Mouse (Mus musculus) myocyte (in vitro differentiated cells): ENCODE results near the gene 1700020D05Rik. TPM values are rescaled to one million over a fixed set of nuclear protein-coding genes. Genes with fewer than 3 reads are reported as not detected.

Experiments
- H3K27me3 ChIP-seq: one replicate; pipeline ENCODE4 v1.6.1; 2011; ENCODE audit not compliant: control insufficient read depth, insufficient read depth, insufficient read length
- H3K36me3 ChIP-seq: one replicate; pipeline ENCODE4 v1.6.1; 2011; ENCODE audit not compliant: control insufficient read depth, insufficient read depth
- H3K4me2 ChIP-seq: one replicate; pipeline ENCODE4 v1.6.1; 2011; ENCODE audit warnings: low read depth, control low read depth
- H3K4me3 ChIP-seq: one replicate; pipeline ENCODE4 v1.5.1; 2011; ENCODE audit warnings: mild to moderate bottlenecking, control low read depth, moderate library complexity
- H3K79me2 ChIP-seq: one replicate; pipeline ENCODE4 v1.6.1; 2011; ENCODE audit not compliant: control insufficient read depth, insufficient read depth
- H3ac ChIP-seq: one replicate; pipeline ENCODE4 v1.6.1; 2011; ENCODE audit not compliant: control insufficient read depth, insufficient read length
- CEBPB ChIP-seq: IDR thresholded peaks from 2 replicates; pipeline ENCODE4 v1.6.1; 2011; ENCODE audit warnings: mild to moderate bottlenecking, moderate library complexity; ENCODE audit not compliant: poor library complexity, insufficient read depth, severe bottlenecking
- E2F4 ChIP-seq: IDR thresholded peaks from one replicate; pipeline ENCODE4 v1.6.1; 2011; ENCODE audit warnings: mild to moderate bottlenecking, control low read depth, moderate library complexity; ENCODE audit not compliant: insufficient read depth
- MAX ChIP-seq: IDR thresholded peaks from one replicate; pipeline ENCODE4 v1.6.1; 2011; ENCODE audit warnings: low read depth, mild to moderate bottlenecking, control low read depth
- MYOD1 ChIP-seq, 3 experiments: IDR thresholded peaks; one replicate each; pipeline ENCODE4 v1.6.1; 2011; ENCODE audit warnings: control low read depth in 2 of 3, low read depth in 2 of 3, mild to moderate bottlenecking in 2 of 3, moderate library complexity in 1 of 3; ENCODE audit not compliant: insufficient read length in 2 of 3, control insufficient read depth in 1 of 3
- MYOG ChIP-seq, 3 experiments: IDR thresholded peaks; one replicate each; pipeline ENCODE4 v1.6.1; 2011; ENCODE audit warnings: control low read depth in 2 of 3, low read depth in 2 of 3, mild to moderate bottlenecking in 2 of 3; ENCODE audit not compliant: insufficient read length in 2 of 3, control insufficient read depth in 1 of 3, insufficient read depth in 1 of 3
- POLR2A ChIP-seq: IDR thresholded peaks from one replicate; pipeline ENCODE4 v1.6.1; 2011; ENCODE audit warnings: low read depth, mild to moderate bottlenecking, control low read depth, moderate library complexity; ENCODE audit not compliant: insufficient read length
- POLR2AphosphoS2 ChIP-seq: IDR thresholded peaks from one replicate; pipeline ENCODE4 v1.6.1; 2011; ENCODE audit warnings: low read depth, control low read depth; ENCODE audit not compliant: insufficient read length
- REST ChIP-seq: IDR thresholded peaks from one replicate; pipeline ENCODE4 v1.6.1; 2011; ENCODE audit warnings: mild to moderate bottlenecking, control low read depth, moderate library complexity; ENCODE audit not compliant: insufficient read depth, insufficient read length
- SRF ChIP-seq: IDR thresholded peaks from one replicate; pipeline ENCODE4 v1.6.1; 2011; ENCODE audit warnings: low read depth; ENCODE audit not compliant: control insufficient read depth, insufficient read length
- TCF12 ChIP-seq: IDR thresholded peaks from one replicate; pipeline ENCODE4 v1.6.1; 2011; ENCODE audit warnings: mild to moderate bottlenecking, control low read depth; ENCODE audit not compliant: poor library complexity, insufficient read depth, severe bottlenecking
- TCF3 ChIP-seq: IDR thresholded peaks from one replicate; pipeline ENCODE4 v1.6.1; 2011; ENCODE audit warnings: low read depth, control low read depth; ENCODE audit not compliant: insufficient read length
- USF1 ChIP-seq: IDR thresholded peaks from one replicate; pipeline ENCODE4 v1.6.1; 2011; ENCODE audit warnings: low read depth, mild to moderate bottlenecking, control low read depth, moderate library complexity
- polyA plus RNA-seq: library from polyadenylated mRNA; unstranded; fragments of >200 nt; fragmentation: generic; extraction: Trizol; gene quantifications from one replicate; pipeline ENCODE4 v1.2.1, GENCODE M21; 2012; ENCODE audit warnings: missing spikeins

Gene 1700020D05Rik
- polyA plus RNA-seq, 1 experiment: 0.17 TPM

GRCm38 (mm10) chr19:5459019-5459418 is 44.6 kb downstream of the 1700020D05Rik start:
- no peak for TF ChIP-seq E2F4
- TF ChIP-seq MYOD1 (IDR thresholded peaks at IDR 0.05; ENCODE audit: control insufficient read depth in 1 of 3, insufficient read length in 2 of 3, low read depth in 2 of 3): no peak
- no peak for TF ChIP-seq USF1
- no peak for TF ChIP-seq MAX
- peaks cover 42% of the 10 kb centered on the region for H3K79me2 ChIP-seq
- H3ac ChIP-seq: no peak overlapping the region
- H3K36me3 ChIP-seq: peaks cover 5% of the 10 kb centered on the region
- H3K27me3 ChIP-seq: no peaks in the 10 kb centered on the region
- no peak overlapping the region for H3K4me3 ChIP-seq
- H3K4me2 ChIP-seq: peak overlapping the region; percentile 96

- peaks cover 51% of the 10 kb centered on the region for H3K79me2 ChIP-seq
- H3K4me3 ChIP-seq: peak within 1 kb of the TSS; percentile 48
- no peaks in the 10 kb centered on the region for H3K27me3 ChIP-seq
- peak within 1 kb of the TSS; percentile 93 for H3K4me2 ChIP-seq
- TF ChIP-seq REST (no peak), E2F4 (no peak), MAX (no peak), TCF12 (no peak), TCF3 (no peak), MYOD1 (IDR thresholded peaks at IDR 0.05; ENCODE audit: control insufficient read depth in 1 of 3, insufficient read length in 2 of 3, low read depth in 2 of 3) (no peak), POLR2A (no peak), SRF (no peak), USF1 (no peak), POLR2AphosphoS2 (no peak)
- H3ac ChIP-seq: peak within 1 kb of the TSS; percentile 63
- peaks cover 7% of the 10 kb centered on the region for H3K36me3 ChIP-seq
Measured at GRCm38 (mm10) chr19:5457746-5458442, 45.7 kb downstream of the 1700020D05Rik start, which contains the start of gene Ccdc85b. Gene Ccdc85b (minus strand): TSS chr19:5457894.

GRCm38 (mm10) chr19:5456922-5457745 is 46.5 kb downstream of the 1700020D05Rik start:
- TF ChIP-seq POLR2A: peak; percentile 92
- TF ChIP-seq TCF12: no peak
- TF ChIP-seq SRF: peak; percentile 42
- TF ChIP-seq MYOG (IDR thresholded peaks at IDR 0.05; ENCODE audit: control insufficient read depth in 1 of 3, insufficient read depth in 1 of 3, insufficient read length in 2 of 3, low read depth in 2 of 3): peak in 1 of 3 experiments; percentile 35
- TF ChIP-seq USF1: no peak
- peak in 1 of 3 experiments; percentile 31 for TF ChIP-seq MYOD1 (IDR thresholded peaks at IDR 0.05; ENCODE audit: control insufficient read depth in 1 of 3, insufficient read length in 2 of 3, low read depth in 2 of 3)
- peak; percentile 76 for TF ChIP-seq POLR2AphosphoS2
- Histone ChIP-seq H3K79me2 (peaks cover 57% of the 10 kb centered on the region), H3ac (peak overlapping the region; percentile 63), H3K4me2 (peak overlapping the region; percentile 93), H3K36me3 (peaks cover 6% of the 10 kb centered on the region), H3K27me3 (no peaks in the 10 kb centered on the region), H3K4me3 (peak overlapping the region; percentile 48)

- Histone ChIP-seq H3K79me2 (peaks cover 57% of the 10 kb centered on the region), H3ac (peak overlapping the region; percentile 63), H3K4me3 (peak overlapping the region; percentile 48), H3K4me2 (peak overlapping the region; percentile 93), H3K27me3 (no peaks in the 10 kb centered on the region), H3K36me3 (peaks cover 6% of the 10 kb centered on the region)
- TF ChIP-seq TCF3: no peak
- TF ChIP-seq POLR2AphosphoS2: peak; percentile 10
Measured at GRCm38 (mm10) chr19:5456241-5456921, 47.2 kb downstream of the 1700020D05Rik start.

GRCm38 (mm10) chr19:5455568-5455967 is 48.0 kb downstream of the 1700020D05Rik start:
- Histone ChIP-seq H3K4me3 (peak overlapping the region; percentile 48), H3K36me3 (peaks cover 6% of the 10 kb centered on the region), H3ac (no peak overlapping the region), H3K79me2 (peaks cover 57% of the 10 kb centered on the region), H3K27me3 (no peaks in the 10 kb centered on the region), H3K4me2 (peak overlapping the region; percentile 93)
- TF ChIP-seq USF1: no peak
- no peak for TF ChIP-seq E2F4
- no peak for TF ChIP-seq MAX
- TF ChIP-seq CEBPB: no peak
- no peak for TF ChIP-seq TCF12
- TF ChIP-seq REST: no peak
- no peak for TF ChIP-seq POLR2A
- TF ChIP-seq TCF3: no peak
